19 mouse cellular contexts compared by ENCODE assay signal in the genomic region with DNA sequence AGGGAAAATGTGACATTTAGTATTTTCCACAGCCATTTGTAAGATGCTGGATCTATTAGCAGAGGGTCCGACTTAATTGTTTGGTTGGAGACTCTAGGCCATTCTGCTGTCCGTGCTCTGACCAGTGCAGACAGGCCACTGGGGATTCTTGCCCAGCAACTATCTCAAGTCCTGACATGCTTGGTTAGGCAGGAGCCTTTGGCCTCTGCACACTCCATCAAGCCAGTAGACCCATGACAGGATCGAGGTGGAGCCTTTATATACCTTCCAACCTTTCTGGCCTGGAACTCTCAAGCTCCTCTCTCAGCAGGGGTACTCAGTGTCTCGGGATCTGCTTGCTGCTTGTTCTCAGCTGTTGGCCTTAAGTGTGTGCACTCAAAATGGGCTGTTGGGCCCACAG.
DNase-seq lines count a peak whose midpoint lies in the region; ATAC-seq and TF ChIP-seq lines count a peak whose summit lies in the region.
"Had no signal": no experiment of that assay in that cellular context is flagged by ENCODE, and none has a peak within 500 bp of the region (broad histone marks: within the 10 kb centered on the region; RNA-seq: fewer than 3 reads in every experiment).

No protein-coding gene starts in this region.

- no peak overlapping the region for H3K27ac ChIP-seq in kidney, embryonic 14.5 days (ENCODE audit: low read depth, low read length)
- H3K27ac ChIP-seq in kidney, postnatal 0 days = no peak overlapping the region
- H3K27ac ChIP-seq: embryonic facial prominence, embryonic 12.5 days; layer of hippocampus, adult 2 months; midbrain, embryonic 15.5 days; neural tube, embryonic 12.5 days had no signal

- no peaks in the 10 kb centered on the region for H3K36me3 ChIP-seq in kidney, embryonic 14.5 days (ENCODE audit: control insufficient read depth, insufficient read depth, low read length)
- no peaks in the 10 kb centered on the region for H3K36me3 ChIP-seq in kidney, postnatal 0 days (ENCODE audit: insufficient read depth, low read length)
- H3K36me3 ChIP-seq: embryonic facial prominence, embryonic 12.5 days; G1E; midbrain, embryonic 15.5 days; neural tube, embryonic 12.5 days had no signal

- no peak for DNase-seq in kidney, adult 11 months
- peak; percentile 6 for DNase-seq in ZHBTc4 (ENCODE audit: low read depth, low spot score)
- peak; percentile 11 for DNase-seq in kidney, postnatal 0 days (ENCODE audit: low spot score)
- DNase-seq in urinary bladder, postnatal 25 days (ENCODE audit: low spot score) = peak; percentile 2
- no peak for DNase-seq in c-Kit-positive CD71-positive TER-119-positive erythroid progenitor cells, embryonic 14.5 days (ENCODE audit: low spot score)
- no peak for DNase-seq in left cerebral cortex, adult 11 months (ENCODE audit: low spot score)
- DNase-seq: adrenal gland, postnatal 10 days; cerebellum, adult 9-10 months; gastrocnemius, postnatal 14 days; liver; lung, adult 18-20 months; thymus, adult 2 months had no signal

- H3K9me3 ChIP-seq in kidney, embryonic 14.5 days (ENCODE audit: control insufficient read depth, low read length) = no peaks in the 10 kb centered on the region
- no peaks in the 10 kb centered on the region for H3K9me3 ChIP-seq in kidney, postnatal 0 days (replicated peaks; ENCODE audit: low read length)
- H3K9me3 ChIP-seq: embryonic facial prominence, embryonic 12.5 days; midbrain, embryonic 15.5 days; neural tube, embryonic 12.5 days had no signal

- H3K27me3 ChIP-seq in kidney, embryonic 14.5 days (ENCODE audit: control insufficient read depth, insufficient read depth, low read length) = no peaks in the 10 kb centered on the region
- H3K27me3 ChIP-seq in kidney, postnatal 0 days (ENCODE audit: insufficient read depth, low read length) = no peaks in the 10 kb centered on the region
- H3K27me3 ChIP-seq: embryonic facial prominence, embryonic 12.5 days; midbrain, embryonic 15.5 days; neural tube, embryonic 12.5 days had no signal

- no peak overlapping the region for H3K4me3 ChIP-seq in kidney, embryonic 14.5 days (ENCODE audit: low read length)
- H3K4me3 ChIP-seq in kidney, postnatal 0 days (replicated peaks; ENCODE audit: low read depth, low read length) = no peak overlapping the region
- H3K4me3 ChIP-seq: embryonic facial prominence, embryonic 12.5 days; layer of hippocampus, adult 2 months; midbrain, embryonic 15.5 days; neural tube, embryonic 12.5 days had no signal

- 30% methylated on average over 4 of the region's 4 CpGs for WGBS in kidney, embryonic 14.5 days
- WGBS in kidney, postnatal 0 days = 24% methylated on average over 4 of the region's 4 CpGs

- H3K4me1 ChIP-seq in kidney, embryonic 14.5 days (ENCODE audit: control insufficient read depth, insufficient read depth, low read length) = no peaks in the 10 kb centered on the region
- H3K4me1 ChIP-seq in kidney, postnatal 0 days (replicated peaks; ENCODE audit: insufficient read depth, low read length) = no peaks in the 10 kb centered on the region
- H3K4me1 ChIP-seq: embryonic facial prominence, embryonic 12.5 days; midbrain, embryonic 15.5 days; neural tube, embryonic 12.5 days had no signal

- no peak overlapping the region for H3K4me2 ChIP-seq in kidney, embryonic 14.5 days (replicated peaks; ENCODE audit: low read depth, low read length)
- H3K4me2 ChIP-seq in kidney, postnatal 0 days (ENCODE audit: low read length) = no peak overlapping the region
- H3K4me2 ChIP-seq: embryonic facial prominence, embryonic 12.5 days; heart, embryonic 11.5 days; midbrain, embryonic 15.5 days; neural tube, embryonic 12.5 days had no signal

- no peak overlapping the region for H3K9ac ChIP-seq in kidney, embryonic 14.5 days (ENCODE audit: low read depth, low read length)
- H3K9ac ChIP-seq in kidney, postnatal 0 days (ENCODE audit: low read depth, low read length) = no peak overlapping the region
- H3K9ac ChIP-seq: embryonic facial prominence, embryonic 12.5 days; midbrain, embryonic 15.5 days; neural tube, embryonic 12.5 days had no signal

- ATAC-seq in kidney, embryonic 14.5 days (ENCODE audit: low FRiP score, low TSS enrichment) = peak; percentile 88
- ATAC-seq in kidney, postnatal 0 days (replicated peaks; ENCODE audit: low FRiP score, low read depth) = peak; percentile 49; the same call in 1 of the 2 replicates
- ATAC-seq: midbrain, embryonic 15.5 days had no signal

- no peak for TF ChIP-seq CTCF in kidney, postnatal 0 days (IDR thresholded peaks at IDR 0.05; ENCODE audit: low read depth)

Comparison
In these comparisons a context has a peak if more than half of its experiments do, and no peak if none do; other contexts are left out.
1. DNase-seq: peak in ZHBTc4 (single experiment), kidney, postnatal 0 days (single experiment) and urinary bladder, postnatal 25 days (single experiment); none in kidney, adult 11 months (single experiment), c-Kit-positive CD71-positive TER-119-positive erythroid progenitor cells, embryonic 14.5 days (single experiment) and left cerebral cortex, adult 11 months (single experiment).